Mouse (Mus musculus) c-Kit-negative CD71-positive TER-119-positive erythroid progenitor cells, embryonic 14.5 days (primary cell): Measurements from ENCODE around the gene Cacnb3.

Source experiments
- DNase-seq: peaks from one replicate; pipeline ENCODE4 v3.0.0-alpha.2; 2013; ENCODE audit warnings: low read depth, low spot score

The Cacnb3 gene

GRCm38 (mm10) chr15:98635291-98635841 lies 4.7 kb downstream of the Cacnb3 start:
- DNase-seq: no peak

GRCm38 (mm10) chr15:98636517-98636916 lies 5.9 kb downstream of the Cacnb3 start:
- DNase-seq: no peak

DNA sequence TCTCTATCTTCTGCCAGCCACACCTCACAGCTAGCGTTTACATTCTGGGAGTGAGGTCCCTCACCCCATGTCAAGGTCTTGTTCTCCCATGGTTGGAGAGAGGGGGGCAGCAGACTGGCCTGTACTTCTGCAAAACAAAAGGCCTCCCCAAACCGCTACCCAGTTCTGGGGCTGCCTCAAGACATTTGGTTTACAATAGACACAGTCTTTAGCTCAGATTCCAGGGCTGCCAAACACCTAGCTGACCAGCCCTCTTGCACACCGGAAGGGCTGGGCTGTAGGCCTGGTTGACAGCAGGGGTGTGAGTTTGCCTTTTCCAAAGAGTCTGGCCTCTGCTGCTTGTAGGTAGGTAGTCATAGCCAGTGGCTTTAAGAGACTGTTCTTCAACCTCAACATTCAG lies 6.5 kb downstream of the Cacnb3 start:
- no peak for DNase-seq

- DNase-seq: no peak
Measured at GRCm38 (mm10) chr15:98640157-98640556, 9.5 kb downstream of the Cacnb3 start.

GRCm38 (mm10) chr15:98644406-98644805 lies 13.8 kb downstream of the Cacnb3 start:
- no peak for DNase-seq

DNA sequence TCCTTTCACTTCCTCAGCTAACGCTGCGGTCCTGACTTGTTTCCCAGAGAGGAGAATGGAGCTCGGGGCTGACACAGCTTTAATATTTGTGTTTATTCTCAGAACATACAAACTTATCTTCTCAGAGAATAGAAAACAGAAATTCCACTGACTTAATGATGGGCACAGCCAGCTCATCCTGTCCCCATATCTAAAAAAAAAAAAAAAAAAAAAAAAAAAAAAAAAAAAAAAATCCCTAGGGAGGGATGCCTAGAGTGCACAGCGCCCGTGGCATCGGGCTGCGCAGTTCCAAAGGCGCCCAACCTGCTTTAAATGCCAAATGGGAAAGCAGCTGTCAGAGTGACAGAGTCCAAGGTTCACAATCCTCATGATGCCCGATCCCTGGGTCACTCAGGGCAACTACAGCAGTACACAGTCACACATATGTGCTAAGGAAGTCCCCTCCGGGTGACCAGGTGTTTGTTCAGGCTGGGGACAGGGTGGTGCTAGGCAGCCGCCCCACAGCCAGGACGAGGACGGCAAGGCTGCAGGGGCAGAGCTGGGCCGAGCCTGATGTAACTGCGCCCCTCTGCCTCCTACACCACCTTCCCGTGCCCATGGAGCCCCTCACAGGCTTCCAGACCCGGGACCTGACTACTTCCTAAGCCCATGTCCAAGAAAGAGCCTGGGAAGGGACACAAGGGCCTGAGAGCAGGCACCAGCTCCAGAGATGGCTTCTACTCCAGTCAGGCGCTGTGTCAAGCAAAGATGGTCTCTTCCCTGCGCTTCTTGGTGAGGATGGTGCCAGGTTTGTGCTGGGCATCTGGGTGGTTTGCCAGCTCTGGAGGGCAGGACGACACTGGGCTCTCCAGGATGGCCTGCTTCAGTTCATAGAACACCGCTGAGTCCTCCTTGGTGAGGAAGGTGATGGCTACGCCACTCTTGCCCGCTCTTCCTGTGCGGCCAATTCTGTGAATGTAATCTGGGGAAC lies 14.7 kb downstream of the Cacnb3 start:
- no peak for DNase-seq

- no peak for DNase-seq
Measured at GRCm38 (mm10) chr15:98646737-98647136, 16.1 kb downstream of the Cacnb3 start.

DNA sequence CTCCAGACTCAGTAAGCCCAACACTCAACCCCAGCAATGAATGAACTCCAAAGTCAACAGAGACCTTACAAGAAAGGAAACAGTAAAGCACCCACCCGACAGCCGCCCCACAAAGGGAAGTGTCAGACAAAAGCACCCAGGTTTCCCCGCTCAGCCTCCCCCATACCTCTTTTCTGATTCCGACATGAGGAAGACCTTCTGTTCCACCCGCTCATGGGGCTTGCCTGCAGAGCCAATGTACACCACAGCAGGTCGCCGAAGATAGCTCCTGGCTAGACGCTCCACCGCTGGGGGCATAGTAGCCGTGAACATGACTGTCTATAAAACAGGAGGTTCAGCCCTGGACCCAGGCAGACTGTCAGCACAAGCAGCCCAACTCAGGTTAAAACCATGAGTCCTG lies 16.7 kb downstream of the Cacnb3 start:
- DNase-seq: no peak

GRCm38 (mm10) chr15:98648071-98648470 lies 17.4 kb downstream of the Cacnb3 start:
- DNase-seq: no peak

DNA sequence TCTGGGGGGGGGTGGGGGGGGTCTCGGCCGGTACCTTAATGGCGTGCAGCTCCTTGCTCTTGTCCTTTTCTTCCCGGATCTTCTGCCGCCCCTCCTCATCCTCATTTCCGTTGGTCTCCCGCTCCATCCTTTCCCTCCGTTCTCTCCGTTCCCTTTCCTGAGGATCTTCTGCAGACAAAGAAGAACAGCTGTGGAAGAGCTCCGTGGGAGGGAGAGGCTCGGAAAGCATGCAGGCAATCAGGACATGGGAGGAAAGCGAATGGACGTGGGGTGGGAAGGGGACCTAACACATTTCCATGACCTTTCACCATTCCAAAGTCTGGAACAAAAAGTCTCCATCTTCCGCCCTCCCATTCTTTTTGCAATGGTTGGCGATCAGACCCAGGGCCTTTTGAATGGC lies 20.8 kb downstream of the Cacnb3 start:
- DNase-seq: no peak

DNA sequence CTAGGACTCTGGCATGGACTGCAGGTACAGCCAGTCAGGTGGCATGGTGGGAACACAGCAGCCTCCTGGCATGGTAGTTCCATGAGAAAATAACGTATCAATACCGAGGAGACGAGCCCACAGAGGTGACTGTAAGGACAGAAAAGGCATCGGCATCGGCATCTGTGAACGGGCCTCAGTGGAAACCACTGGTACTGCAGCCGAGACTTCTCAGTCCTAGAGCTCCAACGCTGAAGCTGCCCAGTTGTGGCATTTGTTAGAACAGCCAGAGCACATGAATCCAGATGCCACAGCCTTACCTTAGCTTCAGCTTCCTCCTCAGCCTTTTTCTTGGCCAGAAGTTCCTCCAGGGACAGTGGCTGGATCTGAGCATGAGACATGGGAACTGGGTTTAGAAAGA lies 21.5 kb downstream of the Cacnb3 start:
- no peak for DNase-seq

GRCm38 (mm10) chr15:98656982-98657751 lies 26.5 kb downstream of the Cacnb3 start:
- no peak for DNase-seq

GRCm38 (mm10) chr15:98662198-98662566 lies 31.5 kb downstream of the Cacnb3 start:
- DNase-seq: peak; percentile 46

GRCm38 (mm10) chr15:98662567-98663545 lies 32.2 kb downstream of the Cacnb3 start, which contains the start of gene Ddx23:
Ddx23 (minus strand) TSS chr15:98662894.
- peak; percentile 92 for DNase-seq

DNA sequence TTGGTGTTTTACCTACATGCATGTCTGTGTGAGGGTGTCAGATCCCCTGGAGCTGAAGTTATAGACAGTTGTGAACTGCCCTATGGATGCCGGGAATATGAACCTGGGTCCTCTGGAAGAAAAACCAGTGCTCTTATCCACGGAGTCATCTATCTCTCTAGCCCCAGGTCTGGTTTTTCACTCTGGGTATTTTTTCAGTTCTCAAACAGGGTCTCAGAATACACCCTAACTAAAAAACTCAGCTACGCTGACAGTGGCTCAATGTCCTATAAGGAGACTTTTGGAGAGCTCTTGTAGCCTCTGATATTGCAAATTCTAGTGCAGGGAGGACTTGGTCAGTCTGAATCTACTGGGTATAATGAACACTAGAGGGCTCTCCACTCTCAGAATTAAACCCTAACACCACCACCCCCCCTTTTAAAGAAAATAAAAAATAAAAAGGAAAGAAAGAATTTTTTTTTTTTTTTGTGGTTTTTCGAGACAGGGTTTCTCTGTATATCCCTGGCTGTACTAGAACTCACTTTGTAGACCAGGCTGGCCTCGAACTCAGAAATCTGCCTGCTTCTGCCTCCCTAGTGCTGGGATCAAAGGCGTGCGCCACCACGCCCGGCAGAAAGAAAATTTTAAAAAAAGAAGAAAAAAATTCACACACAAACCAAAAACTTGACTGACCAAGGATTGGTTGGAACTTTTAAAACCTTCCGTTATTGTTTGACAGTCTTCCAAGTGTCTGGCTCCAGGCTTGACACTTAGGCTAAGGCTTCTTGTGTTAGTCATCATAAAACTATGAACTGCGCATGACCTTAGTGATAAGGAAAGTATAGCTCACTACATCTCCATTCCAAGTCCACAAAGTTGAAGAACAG lies 33.6 kb downstream of the Cacnb3 start:
- DNase-seq: no peak

- no peak for DNase-seq
Measured at GRCm38 (mm10) chr15:98672592-98672991, 42.0 kb downstream of the Cacnb3 start.

- DNase-seq: no peak
Measured at GRCm38 (mm10) chr15:98673732-98674131, 43.1 kb downstream of the Cacnb3 start.

- DNase-seq: no peak
Measured at GRCm38 (mm10) chr15:98674284-98674993, 43.8 kb downstream of the Cacnb3 start.

- no peak for DNase-seq
Measured at GRCm38 (mm10) chr15:98674994-98675545, 44.4 kb downstream of the Cacnb3 start.
